Mouse (Mus musculus) lung, embryonic 15.5 days (tissue): Measurements from ENCODE around the gene Edaradd. TPM values are rescaled to one million over a fixed set of nuclear protein-coding genes. Genes with fewer than 3 reads are reported as not detected.

Experiments
- ATAC-seq: fragments of 200-750 bp; cut with Nextera tagmentation; 2 replicates; pipeline ENCODE4 v1.8.0; 2017; ENCODE audit warnings: moderate number of reproducible peaks, borderline replicate concordance; ENCODE audit not compliant: low FRiP score, low TSS enrichment; ENCODE audit errors: extremely low read depth
- H3K27ac ChIP-seq: fragments of 300-500 bp; sonication (generic); 2 replicates; pipeline ENCODE4 v1.5.1; 2015; ENCODE audit warnings: moderate library complexity, mild to moderate bottlenecking, inconsistent platforms
- H3K27me3 ChIP-seq: fragments of 300-500 bp; sonication (generic); 2 replicates; pipeline ENCODE4 v1.6.1; 2015; ENCODE audit warnings: inconsistent platforms
- H3K36me3 ChIP-seq: fragments of 300-500 bp; sonication (generic); 2 replicates; pipeline ENCODE4 v1.6.1; 2015; ENCODE audit warnings: inconsistent platforms
- H3K4me1 ChIP-seq: fragments of 300-500 bp; sonication (generic); 2 replicates; pipeline ENCODE4 v1.6.1; 2015; ENCODE audit warnings: inconsistent platforms
- H3K4me2 ChIP-seq: fragments of 300-500 bp; sonication (generic); 2 replicates; pipeline ENCODE4 v1.6.1; 2015; ENCODE audit warnings: inconsistent platforms, mild to moderate bottlenecking, moderate library complexity
- H3K4me3 ChIP-seq: fragments of 300-500 bp; sonication (generic); 2 replicates; pipeline ENCODE4 v1.5.1; 2015; ENCODE audit warnings: mild to moderate bottlenecking, inconsistent platforms
- H3K9ac ChIP-seq: fragments of 300-500 bp; sonication (generic); 2 replicates; pipeline ENCODE4 v1.6.1; 2015; ENCODE audit warnings: inconsistent platforms
- H3K9me3 ChIP-seq: fragments of 300-500 bp; sonication (generic); 2 replicates; pipeline ENCODE4 v1.6.1; 2016; ENCODE audit warnings: inconsistent platforms
- WGBS: fragments of 180-500 bp; shearing (Covaris S2); methylation state at CpG from one replicate; pipeline ENCODE4 v1.1.7; 2015; 5-methylcytosine and 5-hydroxymethylcytosine counted together
- polyA plus RNA-seq: library from polyadenylated mRNA; unstranded; fragments of >200 nt; fragmentation: Nextera tagmentation; extraction: Ambion mirVana; gene quantifications from 2 replicates; pipeline ENCODE4 v1.2.1, GENCODE M21; 2015

The Edaradd gene
- 1.6 and 1.7 TPM in 2 replicates for polyA plus RNA-seq

- H3K4me3 ChIP-seq: peak within 1 kb of the TSS; percentile 57
- under 1% methylated on average over 35 of the region's 35 CpGs for WGBS
- no peaks in the 10 kb centered on the region for H3K36me3 ChIP-seq
- no peaks in the 10 kb centered on the region for H3K9me3 ChIP-seq
- peak; percentile 90 for ATAC-seq
- H3K4me2 ChIP-seq: peak within 1 kb of the TSS; percentile 99
- H3K27me3 ChIP-seq: no peaks in the 10 kb centered on the region
- peaks cover 7% of the 10 kb centered on the region; the same call in 1 of the 2 replicates for H3K4me1 ChIP-seq
- peak within 1 kb of the TSS; percentile 58 for H3K9ac ChIP-seq
- H3K27ac ChIP-seq: peak within 1 kb of the TSS; percentile 46; the same call in 1 of the 2 replicates
Observed at GRCm38 (mm10) chr13:12519955-12520584, at the start of gene Edaradd. Gene Edaradd (minus strand): TSS chr13:12520438.

DNA sequence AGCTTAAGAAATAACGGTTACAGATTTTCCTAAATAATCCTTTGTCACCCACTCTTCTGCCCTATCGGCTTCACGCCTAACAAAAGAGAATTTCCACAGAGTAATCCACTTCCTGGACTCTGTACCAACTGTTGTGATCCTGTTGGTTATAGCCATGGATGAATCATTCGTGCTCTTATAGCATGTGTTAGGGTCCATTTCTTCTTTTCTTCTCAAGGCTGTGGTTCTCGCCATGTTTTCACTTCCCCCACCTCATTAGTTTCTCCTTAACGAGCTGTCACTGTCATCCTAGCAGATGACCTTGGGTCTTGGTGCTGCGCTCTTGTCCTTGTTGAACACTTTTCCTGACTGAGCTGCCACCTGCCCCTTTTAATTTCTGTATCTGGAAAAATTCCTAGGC lies 49.5 kb upstream of the Edaradd start:
- whole genome bisulfite sequencing: 60% methylated on average over 7 of the region's 7 CpGs
- Histone ChIP-seq H3K4me3 (no peak overlapping the region), H3K9ac (no peak overlapping the region)

DNA sequence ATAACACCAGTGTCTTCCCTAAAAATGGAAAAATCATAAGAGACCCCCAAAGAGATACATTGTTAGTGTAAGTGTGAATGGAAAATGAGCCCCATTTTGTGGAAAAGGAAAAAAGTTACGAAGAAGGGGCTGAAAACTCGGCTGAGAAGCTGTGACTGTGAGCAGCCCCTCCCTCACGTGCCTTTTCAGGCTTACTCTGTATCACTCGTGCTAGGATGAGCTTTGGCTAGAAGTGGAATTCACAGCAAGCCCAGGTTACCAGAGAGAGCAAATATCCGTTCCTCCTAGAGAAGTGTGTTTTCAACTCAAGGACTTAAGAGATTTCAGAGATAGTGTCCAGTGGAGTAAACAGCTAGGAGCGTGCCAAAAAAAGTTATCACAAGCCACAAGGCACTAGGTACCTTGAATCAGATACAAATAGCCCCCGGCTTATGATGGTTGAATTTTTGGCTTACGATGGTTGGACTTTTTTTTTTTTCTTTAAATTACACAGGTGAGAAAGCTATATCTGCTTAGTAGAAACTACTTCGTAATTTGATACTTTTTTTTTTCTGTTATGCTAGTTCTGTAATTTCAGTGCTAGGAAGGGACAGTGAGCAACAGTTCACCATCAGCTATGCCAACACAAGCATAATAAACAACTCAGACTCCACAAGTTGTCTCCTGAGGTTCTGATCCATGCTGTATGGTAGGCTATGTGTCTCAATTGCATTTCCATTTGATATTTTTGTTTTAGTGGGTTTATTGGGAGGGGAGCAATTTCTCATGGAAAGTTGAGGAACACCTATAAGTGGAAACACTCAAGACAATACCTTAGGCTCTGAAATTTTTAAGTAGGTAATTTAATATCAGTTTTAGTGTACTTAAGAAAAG lies 48.6 kb upstream of the Edaradd start:
- peaks cover 10% of the 10 kb centered on the region; the same call in 1 of the 2 replicates for H3K4me1 ChIP-seq
- H3K9me3 ChIP-seq: no peaks in the 10 kb centered on the region
- no peak overlapping the region for H3K27ac ChIP-seq
- no peak overlapping the region for H3K9ac ChIP-seq
- H3K4me2 ChIP-seq: no peak overlapping the region
- no peaks in the 10 kb centered on the region for H3K27me3 ChIP-seq
- H3K36me3 ChIP-seq: no peaks in the 10 kb centered on the region
- H3K4me3 ChIP-seq: no peak overlapping the region
- ATAC-seq: no peak
- 50% methylated on average over 9 of the region's 9 CpGs for WGBS

More for the DNA sequence above, 49.5 kb upstream of the Edaradd start:
- Histone ChIP-seq H3K36me3 (no peaks in the 10 kb centered on the region), H3K9me3 (no peaks in the 10 kb centered on the region), H3K4me2 (no peak overlapping the region), H3K4me1 (peaks cover 10% of the 10 kb centered on the region; the same call in 1 of the 2 replicates), H3K27ac (no peak overlapping the region), H3K27me3 (no peaks in the 10 kb centered on the region)
- no peak for ATAC-seq

DNA sequence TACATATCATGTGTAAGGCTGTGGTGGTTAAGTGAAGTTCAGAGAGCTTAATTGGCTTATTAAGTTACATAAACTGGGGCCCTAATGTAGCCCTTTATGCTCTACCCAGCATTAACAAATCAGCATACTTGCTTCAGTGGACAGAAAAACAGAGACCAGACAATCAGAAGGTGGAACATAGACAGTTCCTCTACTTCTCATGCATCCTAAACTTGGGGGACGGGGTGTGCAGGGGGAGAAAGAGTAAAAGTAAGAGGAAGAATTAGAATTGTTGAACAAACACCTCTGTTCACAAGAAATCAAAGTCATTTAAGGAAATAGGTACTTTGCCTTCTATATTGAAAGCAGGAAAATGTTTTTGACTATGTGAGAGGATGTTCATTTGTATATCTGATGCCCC lies 47.7 kb upstream of the Edaradd start:
- H3K27me3 ChIP-seq: no peaks in the 10 kb centered on the region
- peaks cover 10% of the 10 kb centered on the region; the same call in 1 of the 2 replicates for H3K4me1 ChIP-seq
- no peak overlapping the region for H3K9ac ChIP-seq
- no peak overlapping the region for H3K27ac ChIP-seq
- H3K9me3 ChIP-seq: no peaks in the 10 kb centered on the region
- WGBS: 74% methylated on average over 1 of the region's 1 CpGs
- no peak overlapping the region for H3K4me3 ChIP-seq
- H3K36me3 ChIP-seq: no peaks in the 10 kb centered on the region
- no peak for ATAC-seq
- no peak overlapping the region for H3K4me2 ChIP-seq

- Histone ChIP-seq H3K9ac (peak within 1 kb of the TSS; percentile 63), H3K9me3 (no peaks in the 10 kb centered on the region), H3K4me3 (peak within 1 kb of the TSS; percentile 73), H3K4me2 (peak within 1 kb of the TSS; percentile 77), H3K4me1 (peaks cover 10% of the 10 kb centered on the region; the same call in 1 of the 2 replicates), H3K27me3 (no peaks in the 10 kb centered on the region), H3K27ac (no peak within 1 kb of the TSS), H3K36me3 (no peaks in the 10 kb centered on the region)
- peak; percentile 100 for ATAC-seq
- under 1% methylated on average over 73 of the region's 73 CpGs for WGBS
Observed at GRCm38 (mm10) chr13:12565621-12566390, 45.6 kb upstream of the Edaradd start, which contains the start of gene Ero1lb. Gene Ero1lb (plus strand): TSS chr13:12565874.

DNA sequence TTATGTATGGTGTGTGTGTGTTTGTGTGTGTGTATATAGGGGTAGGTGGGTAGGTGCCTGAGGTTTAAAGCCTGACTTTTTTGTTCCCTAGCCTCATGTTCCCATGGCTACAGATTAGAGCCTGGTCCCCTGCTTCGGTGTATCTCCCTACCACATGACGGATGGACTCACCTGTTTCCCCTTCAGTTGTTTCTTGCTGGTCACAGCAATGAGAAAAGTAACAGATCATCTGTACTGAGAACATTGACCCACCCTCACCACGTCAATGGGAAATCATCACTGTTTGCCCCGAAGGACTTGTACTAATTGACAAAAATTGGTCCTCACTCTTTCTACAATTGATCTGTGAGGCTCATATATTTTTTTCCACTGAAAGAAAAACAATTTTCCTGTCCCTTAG lies 42.0 kb upstream of the Edaradd start:
- H3K9me3 ChIP-seq: no peaks in the 10 kb centered on the region
- H3K4me2 ChIP-seq: no peak overlapping the region
- peaks cover 10% of the 10 kb centered on the region; the same call in 1 of the 2 replicates for H3K4me1 ChIP-seq
- H3K27ac ChIP-seq: no peak overlapping the region
- no peak overlapping the region for H3K4me3 ChIP-seq
- no peak for ATAC-seq
- WGBS: 80% methylated on average over 4 of the region's 4 CpGs
- no peak overlapping the region for H3K9ac ChIP-seq
- H3K27me3 ChIP-seq: no peaks in the 10 kb centered on the region
- no peaks in the 10 kb centered on the region for H3K36me3 ChIP-seq

GRCm38 (mm10) chr13:12561729-12562128 lies 41.5 kb upstream of the Edaradd start:
- no peak overlapping the region for H3K9ac ChIP-seq
- no peak overlapping the region for H3K4me2 ChIP-seq
- no peak overlapping the region for H3K27ac ChIP-seq
- no peaks in the 10 kb centered on the region for H3K27me3 ChIP-seq
- no peaks in the 10 kb centered on the region for H3K36me3 ChIP-seq
- peaks cover 9% of the 10 kb centered on the region; the same call in 1 of the 2 replicates for H3K4me1 ChIP-seq
- H3K4me3 ChIP-seq: no peak overlapping the region
- no peaks in the 10 kb centered on the region for H3K9me3 ChIP-seq
- WGBS: 44% methylated on average over 2 of the region's 2 CpGs
- no peak for ATAC-seq

DNA sequence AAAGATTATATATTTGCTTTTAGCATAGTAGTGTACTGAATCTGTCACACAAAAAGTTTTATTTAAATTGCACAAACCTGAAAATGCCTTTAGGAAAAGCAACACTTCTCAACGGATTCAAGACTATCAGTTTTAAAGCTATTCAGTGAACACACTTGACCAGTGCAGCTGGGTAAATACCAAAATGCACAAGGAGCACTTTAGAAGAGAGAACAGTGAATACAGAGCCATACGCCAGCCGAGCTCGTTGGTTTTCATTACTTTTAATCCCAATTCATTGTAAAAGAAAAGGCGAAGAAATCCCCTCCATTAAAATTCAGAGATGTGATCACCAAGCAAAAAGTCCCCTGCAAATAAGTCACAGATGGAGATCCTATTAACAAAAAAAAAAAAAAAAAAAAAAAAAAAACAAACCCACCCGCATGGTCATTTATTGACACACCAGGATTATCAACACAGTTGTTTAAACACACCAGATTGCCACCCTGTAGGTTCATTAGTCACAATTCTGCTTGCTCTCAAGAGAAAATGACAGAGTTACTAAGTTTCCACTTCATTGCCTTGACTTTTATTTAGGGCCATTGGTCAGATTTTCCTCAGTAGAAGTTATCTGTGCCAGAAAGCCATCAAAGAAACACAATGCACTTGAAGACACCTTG lies 39.4 kb upstream of the Edaradd start:
- Histone ChIP-seq H3K9ac (no peak overlapping the region), H3K4me3 (no peak overlapping the region), H3K9me3 (no peaks in the 10 kb centered on the region), H3K4me1 (no peaks in the 10 kb centered on the region), H3K27me3 (no peaks in the 10 kb centered on the region), H3K36me3 (no peaks in the 10 kb centered on the region), H3K4me2 (no peak overlapping the region), H3K27ac (peak overlapping the region; percentile 66)
- ATAC-seq: peak; percentile 46; the same call in 1 of the 2 replicates
- 52% methylated on average over 6 of the region's 6 CpGs for WGBS

DNA sequence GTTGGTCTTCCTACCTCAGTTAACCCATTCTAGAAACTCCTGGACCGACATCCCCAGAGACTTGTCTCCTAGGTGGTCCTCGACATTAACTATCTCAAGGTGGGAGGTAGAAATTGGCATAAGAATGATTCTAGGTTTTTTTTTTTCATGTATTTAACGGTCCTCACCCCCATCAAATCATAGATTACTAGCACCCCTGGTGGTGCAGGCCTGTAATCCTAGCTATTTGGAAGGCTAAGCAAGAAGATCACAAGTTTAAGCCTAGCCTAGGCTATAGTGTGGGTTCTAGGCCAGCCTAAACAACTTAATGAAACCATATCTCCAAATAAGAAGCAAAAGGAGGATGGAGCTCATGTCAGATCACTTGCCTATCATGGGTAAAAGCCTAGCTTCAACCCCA lies 38.8 kb upstream of the Edaradd start:
- H3K9me3 ChIP-seq: no peaks in the 10 kb centered on the region

GRCm38 (mm10) chr13:12554211-12554610 lies 34.0 kb upstream of the Edaradd start:
- H3K36me3 ChIP-seq: no peaks in the 10 kb centered on the region
- H3K4me1 ChIP-seq: no peaks in the 10 kb centered on the region
- H3K4me3 ChIP-seq: no peak overlapping the region
- no peak overlapping the region for H3K27ac ChIP-seq
- no peaks in the 10 kb centered on the region for H3K9me3 ChIP-seq
- no peak overlapping the region for H3K4me2 ChIP-seq
- no peaks in the 10 kb centered on the region for H3K27me3 ChIP-seq
- 58% methylated on average over 4 of the region's 4 CpGs for WGBS
- no peak for ATAC-seq
- H3K9ac ChIP-seq: no peak overlapping the region

More for the DNA sequence above, 38.8 kb upstream of the Edaradd start:
- no peak overlapping the region for H3K4me2 ChIP-seq
- ATAC-seq: no peak
- no peak overlapping the region for H3K4me3 ChIP-seq
- H3K9ac ChIP-seq: no peak overlapping the region
- no peaks in the 10 kb centered on the region for H3K27me3 ChIP-seq
- H3K4me1 ChIP-seq: no peaks in the 10 kb centered on the region
- WGBS: 43% methylated on average over 3 of the region's 3 CpGs
- no peaks in the 10 kb centered on the region for H3K36me3 ChIP-seq
- peak overlapping the region; percentile 66 for H3K27ac ChIP-seq
